Mouse (Mus musculus) left cerebral cortex, postnatal 36 days (tissue): ENCODE measurements around the gene Tma16. TPM values are rescaled to one million over a fixed set of nuclear protein-coding genes. Genes with fewer than 3 reads are reported as not detected.

ENCODE experiments used
- DNase-seq, 2 experiments: peaks; one replicate each; pipeline ENCODE4 v3.0.0; 2021 to 2022; ENCODE audit warnings: low spot score in 2 of 2, mixed read lengths in 1 of 2
- intact Hi-C: fragments of 180-260 bp; cut with DNase I; formaldehyde crosslinking; loops from one replicate; pipeline ENCODE4 v1.15.1; 2025
- total RNA-seq, 2 experiments: library from RNA; stranded (reverse); gene quantifications; 2 replicates each; pipeline ENCODE4 v1.2.3; 2021

Gene Tma16
- total RNA-seq, 2 experiments from 2014 or later: 8.5 to 11.9 TPM

GRCm38 (mm10) chr8:66436804-66437203, 49.5 kb downstream of the Tma16 start:
- DNase-seq: no peak
- intact Hi-C loops: no loop called here

DNA sequence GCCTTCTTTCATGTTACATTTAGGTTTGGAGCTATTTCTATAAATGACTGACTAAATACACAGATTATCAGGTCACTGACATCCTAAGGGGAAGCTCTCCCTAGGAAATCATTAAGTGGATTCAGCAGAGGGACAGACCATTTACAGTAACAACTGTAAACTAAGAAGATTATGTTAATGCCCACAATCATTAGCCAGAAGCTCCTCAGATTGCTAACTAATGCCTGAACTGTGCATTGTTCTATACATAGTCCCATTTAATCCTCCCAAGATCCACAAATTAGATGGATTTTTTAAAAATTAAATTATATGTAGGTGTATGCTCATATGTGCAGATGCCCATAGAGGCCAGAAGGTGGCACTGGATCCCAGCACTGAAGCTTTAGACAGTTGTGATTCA, 52.8 kb downstream of the Tma16 start:
- intact Hi-C loops: no loop called here
- DNase-seq: no peak

DNA sequence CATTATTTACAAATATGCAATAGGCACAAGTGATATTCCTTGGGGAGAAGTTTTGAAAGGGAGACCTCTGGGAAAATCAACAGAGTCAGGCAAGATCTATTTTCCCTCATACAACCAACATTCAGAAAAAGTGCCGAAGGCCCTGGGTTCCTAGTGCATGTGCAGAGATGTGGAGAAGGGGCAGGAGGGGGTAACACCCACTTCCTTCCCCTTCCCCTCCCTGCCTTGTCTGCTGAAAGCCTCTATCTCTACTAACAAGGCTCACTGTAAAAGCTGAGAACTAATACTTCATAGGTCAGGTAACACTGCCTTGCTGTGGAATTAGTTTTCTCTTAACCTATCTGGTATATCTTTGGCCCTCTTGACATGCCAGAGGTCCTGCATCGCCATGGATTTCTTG, 55.7 kb downstream of the Tma16 start:
- no peak for DNase-seq
- intact Hi-C loops: no loop called here

Other genes with a start within 250 kb of the Tma16 start
- under 1 TPM; 0.11 to 0.12 TPM for gene Tktl2, start 25.2 kb upstream of the Tma16 start, total RNA-seq
- 1 to 10 TPM; 6.9 to 7.0 TPM for gene Npy5r, start 201.6 kb upstream of the Tma16 start, total RNA-seq
- 10 to 100 TPM; 27.3 to 28.9 TPM for gene Npy1r, start 210.7 kb upstream of the Tma16 start, total RNA-seq